Mouse (Mus musculus): ENCODE results near the gene Gm7534. TPM values are rescaled to one million over a fixed set of nuclear protein-coding genes. Genes with fewer than 3 reads are reported as not detected.

Gm7534 gene
- total RNA-seq (2015), result 0.07 TPM in 1 of 2 replicates, not detected in the other
- not detected in 2 replicates for total RNA-seq (2017)

DNA sequence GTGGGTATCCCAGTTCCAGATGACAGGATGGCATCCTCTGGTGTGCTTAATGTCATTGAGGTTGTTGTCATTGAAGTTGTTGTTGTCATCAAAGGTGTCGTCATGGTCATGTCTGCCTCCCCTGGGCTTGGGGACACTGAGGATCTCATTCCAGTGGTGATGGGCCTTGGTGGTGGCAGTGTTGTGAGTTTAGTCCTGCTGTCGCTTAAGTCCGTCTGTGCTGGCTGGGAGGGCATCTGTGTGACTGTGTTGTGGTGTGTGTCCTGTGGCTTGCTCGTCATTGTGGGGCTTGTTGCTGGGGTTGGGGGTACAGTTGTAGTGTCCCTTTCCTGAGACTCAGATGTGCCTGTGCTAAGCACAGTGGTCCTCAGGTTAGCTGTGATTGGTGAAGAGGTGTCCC, at the start of gene Gm7534:
Gene Gm7534 (minus strand): TSS at position 101 of the 400 bp plus-strand sequence.
- no peak for ATAC-seq (ENCODE audit: poor library complexity, severe bottlenecking)

DNA sequence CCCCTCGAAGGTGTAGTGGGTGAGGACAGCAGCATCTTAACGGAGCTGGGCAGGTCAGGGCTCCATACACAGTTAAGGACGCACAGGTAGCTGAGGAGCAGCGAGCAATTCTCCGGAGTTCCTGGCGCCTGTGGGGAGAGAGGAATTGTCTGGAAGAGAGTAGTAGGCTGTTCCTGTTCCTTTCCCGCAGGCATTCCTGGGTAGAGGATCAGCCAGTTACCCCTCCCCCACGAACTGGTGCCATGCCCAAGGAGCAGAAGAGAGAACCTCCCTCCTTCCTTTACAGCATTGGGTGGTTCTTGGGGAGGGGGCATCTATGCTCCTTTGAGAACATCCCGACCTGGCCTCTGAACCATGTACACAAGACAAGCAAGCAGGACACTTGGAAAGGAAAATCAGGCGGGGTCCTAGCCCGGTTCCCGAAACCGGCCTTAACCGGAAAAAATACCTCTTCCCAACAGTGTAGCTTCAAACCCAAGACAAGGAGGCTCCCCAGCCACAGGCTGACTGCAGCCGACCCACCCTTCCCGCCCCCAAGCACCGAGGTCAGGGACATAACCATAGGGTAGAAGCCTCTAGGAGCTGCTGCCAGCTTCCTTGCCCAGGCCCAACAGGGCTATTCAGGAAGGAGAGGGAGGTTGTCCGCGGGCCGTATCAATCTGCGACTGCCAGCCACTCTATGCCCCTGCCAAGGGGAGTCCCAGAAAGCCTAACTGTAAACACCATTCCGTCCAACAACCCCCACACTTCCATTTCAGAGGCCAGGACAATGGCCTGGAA, 49.5 kb upstream of the Gm7534 start:
- ATAC-seq (ENCODE audit: poor library complexity, severe bottlenecking), result no peak

DNA sequence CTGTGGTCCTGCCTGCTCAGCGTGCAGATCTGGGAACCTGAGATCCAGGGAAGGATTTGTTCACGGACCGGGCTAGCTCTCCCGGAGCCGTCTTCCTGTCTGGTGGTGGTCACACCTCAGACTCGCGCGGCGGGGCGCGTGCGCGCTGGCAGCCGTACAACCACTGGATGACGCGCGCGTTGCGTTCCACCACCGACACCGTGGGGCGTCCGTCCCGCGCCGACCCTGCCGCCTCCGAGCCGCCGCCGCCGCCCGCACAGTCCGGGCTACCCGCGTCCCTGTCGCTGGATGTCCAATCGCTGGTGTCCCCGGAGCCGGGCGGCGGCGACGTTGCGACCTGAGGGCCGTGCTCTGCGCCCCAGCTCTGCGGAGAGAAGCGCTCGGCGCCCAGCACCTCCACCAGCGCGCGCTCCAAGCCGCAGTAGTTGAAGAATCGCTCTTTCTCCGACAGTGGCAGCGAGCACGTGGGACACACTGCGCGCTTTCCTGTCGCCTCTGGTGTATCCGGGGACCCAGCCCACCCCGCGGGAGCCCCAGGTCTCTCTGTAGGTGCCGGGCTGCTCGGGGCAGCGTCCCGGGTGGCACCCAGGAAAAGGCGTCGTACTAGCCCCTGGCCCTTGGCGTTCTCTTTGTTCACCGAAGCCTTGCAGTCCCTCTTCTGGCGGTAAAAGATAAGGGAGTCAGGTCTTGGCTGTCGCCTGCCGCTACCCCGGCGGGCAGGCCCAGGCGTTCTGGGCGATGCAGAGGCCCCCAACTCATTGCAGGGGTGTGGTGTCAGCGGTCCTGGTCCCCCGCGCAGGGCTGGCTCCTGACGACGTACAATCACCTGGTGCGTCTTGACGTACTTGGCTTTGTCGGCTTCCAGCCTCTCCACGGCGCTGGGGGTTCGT, 48.7 kb upstream of the Gm7534 start:
- no peak for ATAC-seq (ENCODE audit: poor library complexity, severe bottlenecking)

DNA sequence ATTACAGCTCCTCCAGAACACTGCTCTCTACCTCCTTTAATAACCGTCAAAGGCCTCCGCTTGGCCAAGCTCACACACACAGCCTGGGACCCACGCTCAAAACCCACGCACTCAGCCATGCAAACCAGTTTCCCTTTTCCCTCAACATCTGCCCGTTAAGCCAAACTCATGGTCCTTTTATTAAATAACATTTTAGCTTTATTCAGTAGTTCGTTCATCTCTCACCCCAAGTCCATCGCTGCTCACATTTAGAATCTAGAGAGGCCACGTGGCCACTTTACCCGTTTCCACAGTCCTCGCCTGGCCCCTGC, 48.1 kb upstream of the Gm7534 start:
- no peak for ATAC-seq (ENCODE audit: poor library complexity, severe bottlenecking)

DNA sequence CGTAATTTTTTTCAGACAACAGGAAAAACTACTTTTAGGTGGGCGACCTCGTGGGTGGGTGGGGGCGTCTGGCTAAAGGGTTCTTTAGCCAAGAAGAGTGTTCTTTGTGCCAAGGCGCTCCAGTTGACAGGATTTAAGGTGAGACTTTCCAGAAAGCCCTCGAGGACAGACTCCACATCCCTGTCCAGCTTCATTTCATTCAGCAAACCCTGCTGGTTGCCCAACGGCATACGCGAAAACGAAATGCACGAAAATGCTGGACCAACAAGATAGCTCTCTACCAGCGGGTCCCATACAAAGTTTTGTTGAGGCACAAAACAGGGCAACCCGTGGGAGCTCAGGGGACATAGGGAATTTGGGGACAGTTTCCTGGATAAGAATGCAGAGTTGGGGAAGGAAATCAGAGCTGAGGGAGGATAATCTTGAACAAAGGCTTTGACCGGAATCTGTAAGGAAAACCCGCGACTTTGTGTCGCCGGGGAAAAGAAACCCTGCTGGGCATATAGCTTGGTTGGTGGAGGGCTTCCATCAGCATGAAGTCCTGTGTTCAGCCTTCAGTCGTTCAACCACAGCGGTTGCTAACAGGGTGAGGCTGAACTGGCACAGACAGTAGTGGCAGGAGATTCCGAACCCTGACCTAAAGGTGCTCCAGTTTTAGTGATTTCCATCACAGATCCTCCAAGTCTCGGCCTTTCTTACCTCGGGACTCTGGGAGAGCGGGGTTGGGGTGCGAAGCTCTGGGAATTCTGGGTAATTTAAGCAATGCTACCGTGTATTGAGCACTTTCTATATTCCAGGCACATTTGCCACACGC, 47.5 kb upstream of the Gm7534 start:
- no peak for ATAC-seq (ENCODE audit: poor library complexity, severe bottlenecking)

DNA sequence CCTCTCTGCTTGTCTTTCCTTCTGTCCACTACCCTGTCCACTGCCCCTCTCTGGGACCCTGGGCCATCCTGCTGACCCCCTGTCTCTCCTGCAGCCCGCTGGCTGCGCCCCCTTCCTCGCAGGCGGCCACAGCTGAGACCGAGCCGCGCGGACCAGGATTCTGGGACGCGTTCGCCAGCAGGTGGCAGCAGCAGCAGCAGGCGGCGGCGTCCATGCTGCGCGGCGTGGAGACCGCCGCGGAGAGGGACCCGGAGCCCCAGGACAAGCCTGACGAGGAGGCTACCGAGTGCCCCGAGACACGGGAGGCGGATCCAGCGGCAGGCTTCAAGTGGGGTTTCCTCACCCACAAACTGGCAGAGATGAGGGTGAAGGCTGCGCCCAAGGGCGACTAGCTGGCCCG, 46.8 kb upstream of the Gm7534 start:
- peak; percentile 74 for ATAC-seq (ENCODE audit: poor library complexity, severe bottlenecking)

DNA sequence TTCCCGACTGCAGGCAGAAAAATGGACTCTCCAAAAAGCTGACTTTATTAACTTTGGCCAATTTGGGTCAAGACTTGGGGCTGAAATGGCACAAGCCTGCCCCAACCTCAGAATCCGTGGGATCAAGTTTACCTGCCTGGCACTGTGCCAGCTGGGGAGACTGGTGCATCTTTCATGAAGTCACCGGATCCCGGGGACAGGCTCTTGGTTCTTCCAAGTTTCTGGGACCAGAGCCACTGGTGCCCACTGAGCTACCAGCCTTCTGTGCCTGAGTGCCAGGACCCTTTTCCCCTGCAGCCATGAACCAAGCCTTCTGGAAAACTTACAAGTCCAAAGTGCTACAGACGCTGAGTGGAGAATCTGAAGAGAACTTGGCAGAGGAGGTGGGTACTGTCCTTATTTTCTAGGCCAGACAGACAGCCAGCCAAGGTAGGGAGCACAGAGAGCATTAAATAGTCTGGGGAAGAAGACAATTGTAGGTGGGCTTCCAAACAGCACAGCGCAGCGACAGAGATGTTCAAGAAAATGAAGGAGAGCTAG, 44.0 kb upstream of the Gm7534 start, which contains the start of gene Gm30191:
Gene Gm30191 (plus strand): TSS at position 217 of the 540 bp plus-strand sequence.
- ATAC-seq (ENCODE audit: poor library complexity, severe bottlenecking), result no peak

DNA sequence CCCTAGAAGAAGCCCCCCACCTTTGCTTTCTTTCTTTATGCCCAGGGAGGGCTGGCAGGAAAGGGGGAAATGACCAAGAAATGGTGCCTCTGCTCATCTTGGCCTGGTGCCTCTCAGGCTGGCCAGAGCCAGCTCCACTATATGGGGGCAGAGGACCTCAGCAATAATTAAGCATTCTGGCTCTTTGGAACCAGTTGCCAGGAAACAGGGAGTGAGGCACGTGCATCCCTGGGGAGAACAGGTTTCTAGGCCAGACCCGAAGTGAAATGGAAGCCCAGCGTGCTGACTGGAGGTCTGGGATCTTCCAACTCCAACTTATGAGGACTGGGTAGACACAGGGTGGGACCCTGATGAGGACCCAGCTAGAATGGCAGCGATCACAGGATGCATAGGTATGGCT, 43.5 kb upstream of the Gm7534 start:
- no peak for ATAC-seq (ENCODE audit: poor library complexity, severe bottlenecking)

DNA sequence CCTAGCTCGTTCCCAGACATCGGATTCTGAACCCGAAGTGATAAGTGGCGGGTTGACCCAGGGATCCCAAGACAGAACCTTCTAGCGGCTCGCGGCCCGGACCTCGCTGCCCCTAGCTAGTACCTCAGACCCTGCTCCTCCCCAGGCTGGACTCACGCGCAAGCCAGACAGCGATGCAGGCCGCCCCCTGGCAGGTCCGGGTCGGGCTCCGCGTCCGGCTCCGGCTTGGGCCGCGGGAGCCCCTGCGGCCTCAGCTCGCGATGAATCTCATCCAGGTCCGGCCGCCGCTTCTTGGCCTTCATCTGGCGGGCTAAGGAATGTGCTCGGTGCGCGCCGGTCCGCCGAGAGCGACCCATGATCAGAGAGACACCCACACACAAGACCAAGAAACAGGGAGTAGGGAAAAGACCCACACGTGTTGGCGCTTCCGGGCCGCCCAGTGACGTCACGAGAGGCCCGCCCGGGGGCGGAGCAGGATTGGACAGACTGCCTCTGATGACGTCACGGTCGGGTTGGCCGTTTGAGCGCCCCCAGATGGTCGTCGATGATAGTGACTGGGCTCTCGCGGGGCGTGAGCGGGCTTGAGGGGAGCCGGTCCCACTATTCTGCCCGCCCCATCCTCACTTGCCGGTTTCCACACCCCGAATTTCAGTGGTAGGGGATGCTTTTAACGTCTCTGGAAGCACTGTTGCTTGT, 42.5 kb upstream of the Gm7534 start, which contains the start of gene Zfp593:
Gene Zfp593 (minus strand): TSS at position 445 of the 696 bp plus-strand sequence.
- peak; percentile 90 for ATAC-seq (ENCODE audit: poor library complexity, severe bottlenecking)

DNA sequence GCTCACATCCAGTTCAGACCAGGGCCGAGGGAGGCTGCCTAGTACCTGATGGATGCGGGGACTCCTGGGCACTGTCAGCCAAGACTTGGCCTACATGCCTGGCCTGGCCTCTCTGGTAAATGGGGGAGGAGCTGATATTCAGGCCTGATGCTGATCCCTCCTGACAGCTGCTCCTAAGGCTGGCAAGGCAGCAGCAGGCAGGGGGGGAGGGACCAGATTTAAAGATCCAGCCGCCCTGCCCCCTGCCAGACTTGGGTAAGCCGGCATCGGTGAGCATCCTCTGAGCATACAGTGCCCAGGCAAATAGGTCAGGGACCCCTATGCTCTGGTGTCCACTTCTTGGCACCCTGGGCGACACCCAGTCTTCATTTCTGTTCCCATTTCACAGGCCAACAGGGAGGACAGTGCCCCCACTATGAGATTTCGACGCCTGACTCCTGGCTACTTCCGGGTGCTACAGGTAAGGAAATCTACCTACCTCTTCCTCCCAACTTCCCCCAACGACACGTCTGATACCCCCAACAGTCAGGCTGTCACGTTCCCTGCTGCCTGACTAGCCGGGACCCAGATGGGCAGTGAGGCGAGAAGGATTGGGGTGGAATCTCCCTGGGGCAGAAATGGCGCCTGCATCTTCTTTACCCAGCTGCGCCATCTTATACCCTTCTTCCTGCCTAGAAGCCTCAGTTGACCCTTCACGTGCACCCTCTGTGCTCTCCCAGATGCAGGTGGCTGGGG, 40.9 kb upstream of the Gm7534 start, which contains the start of gene E130218I03Rik:
Gene E130218I03Rik (plus strand): TSS at position 147 of the 735 bp plus-strand sequence.
- no peak for ATAC-seq (ENCODE audit: poor library complexity, severe bottlenecking)

DNA sequence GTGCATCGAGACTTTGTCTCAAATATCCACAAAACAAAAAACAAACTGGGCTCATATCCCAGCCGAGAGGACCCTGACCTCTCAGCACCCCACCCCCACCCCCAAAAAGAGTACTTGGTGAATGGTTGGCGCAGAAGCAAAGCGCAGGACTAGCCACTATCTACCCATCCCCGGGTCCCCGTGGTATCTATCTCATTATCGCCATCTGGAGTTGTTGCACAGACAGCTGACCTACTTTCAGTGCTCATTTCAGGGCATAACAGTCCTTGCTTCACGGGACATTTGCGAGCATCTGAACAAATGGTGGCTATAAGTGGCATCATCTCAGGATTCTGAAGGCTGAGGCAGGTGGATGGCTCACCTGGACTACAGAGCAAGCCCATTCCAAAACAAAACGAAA, 35.9 kb upstream of the Gm7534 start:
- ATAC-seq (ENCODE audit: poor library complexity, severe bottlenecking), result no peak

DNA sequence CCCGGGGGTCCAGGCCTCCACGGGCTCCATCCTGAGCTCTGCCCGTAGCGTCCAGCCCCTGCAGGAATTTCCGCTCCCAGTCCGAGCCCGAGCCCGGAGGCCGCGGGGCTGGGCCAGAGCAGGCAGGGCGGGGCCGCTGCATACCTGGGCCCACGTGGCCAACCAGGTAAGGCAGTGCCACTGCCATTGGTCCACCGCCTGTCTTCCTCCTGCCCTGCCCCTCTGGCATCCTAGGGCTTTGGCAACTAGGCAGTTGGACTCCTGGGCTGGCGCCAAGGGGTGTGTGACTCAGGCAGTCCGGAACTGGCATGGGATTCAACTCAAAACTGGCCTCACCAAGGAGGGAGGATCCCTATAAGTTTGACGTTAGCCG, 35.5 kb upstream of the Gm7534 start, which contains the start of gene Cnksr1:
Gene Cnksr1 (minus strand): TSS at position 121 of the 373 bp plus-strand sequence.
- no peak for ATAC-seq (ENCODE audit: poor library complexity, severe bottlenecking)

DNA sequence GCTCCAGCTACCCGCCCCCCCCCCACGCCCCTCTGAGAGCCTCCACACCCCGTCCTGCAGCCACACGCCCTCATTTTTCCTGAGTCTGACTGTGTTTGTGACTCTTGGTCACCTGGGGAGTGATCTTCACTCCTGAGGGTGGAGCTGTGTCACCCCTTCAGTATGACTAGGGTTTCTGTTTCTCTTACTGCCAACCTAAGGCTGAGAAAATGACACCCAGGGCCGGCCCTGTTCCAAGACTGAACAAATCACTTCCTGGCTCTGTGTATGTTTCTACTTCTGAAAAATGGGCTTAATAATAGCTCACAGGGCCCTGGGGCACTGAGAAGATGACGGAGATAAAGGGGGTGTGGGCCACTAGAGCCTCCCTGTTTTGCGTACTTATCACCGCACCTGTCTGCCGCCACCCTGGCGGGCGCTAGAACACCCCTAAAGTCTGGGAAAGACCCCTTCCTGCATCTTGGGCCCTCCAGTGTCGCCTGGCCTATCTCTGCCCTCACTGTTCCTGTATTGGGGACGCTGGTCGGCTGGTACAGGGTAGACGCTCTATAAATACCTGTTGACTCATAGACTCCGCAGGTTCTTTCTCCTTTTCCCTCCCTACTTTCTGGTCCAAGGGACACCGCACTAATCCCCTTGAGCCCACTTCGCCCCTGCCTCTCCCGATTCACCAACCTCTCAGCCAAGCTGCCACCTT, 34.9 kb upstream of the Gm7534 start:
- ATAC-seq (ENCODE audit: poor library complexity, severe bottlenecking), result no peak

DNA sequence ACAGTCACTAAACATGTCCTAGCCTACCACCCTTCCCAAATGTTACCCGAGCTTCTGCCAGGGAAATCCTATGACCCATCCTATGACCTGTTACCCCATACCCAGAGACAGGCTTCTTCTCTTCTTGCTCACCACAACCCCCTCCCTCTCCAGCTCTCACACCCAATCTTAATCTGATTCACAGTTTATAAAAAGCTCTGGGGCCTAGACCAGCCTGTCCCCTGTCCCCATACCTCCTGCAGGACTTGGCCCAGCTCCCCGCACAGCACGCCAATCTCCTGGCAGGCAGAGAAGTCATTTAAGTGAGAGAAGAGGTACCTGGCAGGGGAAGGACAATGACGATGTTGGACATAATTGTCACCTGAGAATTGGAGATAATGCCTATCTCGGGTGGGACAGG, 32.1 kb upstream of the Gm7534 start:
- ATAC-seq (ENCODE audit: poor library complexity, severe bottlenecking), result no peak

DNA sequence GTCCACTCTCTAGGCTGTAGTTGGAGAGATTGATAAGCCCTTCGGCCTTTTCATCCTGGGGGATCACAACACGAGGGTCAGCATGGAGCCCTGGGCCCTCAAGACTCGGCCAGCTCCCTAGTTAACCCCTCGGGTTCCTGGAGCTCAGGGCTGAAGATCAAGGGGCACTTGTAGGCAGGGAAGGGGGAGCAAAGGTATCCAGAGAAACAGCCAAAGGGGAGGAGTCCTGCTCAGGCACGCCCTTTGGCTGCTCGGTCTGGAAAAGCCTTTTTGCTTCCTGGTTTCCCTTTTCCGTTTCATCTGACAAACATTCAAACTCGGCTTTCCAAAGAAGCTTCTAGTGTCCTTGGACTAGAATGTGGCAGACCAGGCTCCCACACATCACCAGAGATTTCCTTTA, 27.6 kb upstream of the Gm7534 start:
- no peak for ATAC-seq (ENCODE audit: poor library complexity, severe bottlenecking)

DNA sequence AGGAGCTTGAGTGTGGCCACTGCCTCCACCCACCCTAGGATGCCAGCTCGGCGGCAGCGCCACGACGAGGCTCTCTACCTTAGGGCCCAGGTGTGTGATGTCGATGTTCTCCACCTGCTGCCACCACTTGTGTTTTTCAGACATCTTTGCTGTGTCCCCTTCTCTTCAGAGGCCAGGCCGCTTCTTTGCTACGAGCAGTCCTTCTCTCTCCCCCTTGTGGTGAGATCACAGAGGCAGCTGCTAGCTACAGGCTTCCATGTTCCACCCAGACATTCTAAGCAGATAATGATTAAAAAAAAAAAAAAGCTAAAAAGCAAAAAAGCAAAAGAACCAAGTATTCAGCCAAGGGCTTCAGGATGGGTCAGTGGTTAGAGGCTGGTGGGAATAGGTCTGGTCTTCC, 24.4 kb upstream of the Gm7534 start, which contains the start of gene Catsper4:
Gene Catsper4 (minus strand): TSS at position 190 of the 400 bp plus-strand sequence.
- ATAC-seq (ENCODE audit: poor library complexity, severe bottlenecking), result no peak

DNA sequence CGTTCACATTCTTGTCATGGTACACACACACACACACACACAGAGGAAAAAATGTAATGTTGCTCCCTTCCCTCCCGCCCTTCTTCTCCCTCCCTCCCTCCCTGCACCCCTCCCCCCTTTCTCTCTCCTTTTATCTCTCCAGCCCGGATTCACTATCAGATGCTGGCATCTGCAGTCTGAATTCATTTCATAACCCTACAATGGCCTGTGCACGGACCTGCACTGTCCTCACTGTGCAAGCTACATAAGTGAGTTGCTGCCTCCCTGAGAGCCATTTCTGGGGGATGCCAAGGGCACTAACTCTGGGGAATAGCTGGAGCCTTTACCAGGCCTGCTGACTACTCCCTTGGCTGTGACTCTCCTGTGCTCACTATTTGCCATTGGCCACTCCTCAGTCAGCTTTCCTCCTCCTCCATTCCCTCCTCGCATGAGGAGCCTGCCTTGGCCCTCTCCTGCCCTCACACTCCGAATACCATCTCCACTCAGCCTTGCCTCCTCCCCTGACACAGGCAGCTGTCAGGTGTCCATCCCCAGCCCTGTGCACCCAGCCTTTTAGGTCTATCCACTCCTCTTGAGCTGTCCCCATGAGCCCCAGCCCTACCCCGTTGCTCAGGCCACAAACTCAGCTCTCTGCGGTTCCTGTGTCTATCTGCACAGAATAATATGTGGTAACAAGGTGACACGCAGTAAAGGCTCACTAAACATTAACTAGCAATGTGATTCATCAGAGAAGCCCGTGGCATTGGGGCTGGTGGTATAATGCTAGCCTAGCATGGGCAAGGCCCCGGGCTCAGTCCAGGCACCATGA, 20.2 kb upstream of the Gm7534 start:
- ATAC-seq (ENCODE audit: poor library complexity, severe bottlenecking), result no peak
